Mouse (Mus musculus) kidney, adult 2 months (tissue): ENCODE data around the gene Art3.

Experiments used
- CTCF ChIP-seq: fragments of 200-500 bp; conservative IDR thresholded peaks from 2 replicates; pipeline ENCODE4 v1.5.1; 2011; ENCODE audit warnings: low read depth, mild to moderate bottlenecking, control low read depth, low read length, moderate library complexity, mixed read lengths; ENCODE audit not compliant: insufficient read depth, insufficient read length
- POLR2A ChIP-seq: fragments of 200-500 bp; IDR thresholded peaks from one replicate; pipeline ENCODE4 v1.6.1; 2011; ENCODE audit warnings: low read depth, low read length, control low read depth

DNA sequence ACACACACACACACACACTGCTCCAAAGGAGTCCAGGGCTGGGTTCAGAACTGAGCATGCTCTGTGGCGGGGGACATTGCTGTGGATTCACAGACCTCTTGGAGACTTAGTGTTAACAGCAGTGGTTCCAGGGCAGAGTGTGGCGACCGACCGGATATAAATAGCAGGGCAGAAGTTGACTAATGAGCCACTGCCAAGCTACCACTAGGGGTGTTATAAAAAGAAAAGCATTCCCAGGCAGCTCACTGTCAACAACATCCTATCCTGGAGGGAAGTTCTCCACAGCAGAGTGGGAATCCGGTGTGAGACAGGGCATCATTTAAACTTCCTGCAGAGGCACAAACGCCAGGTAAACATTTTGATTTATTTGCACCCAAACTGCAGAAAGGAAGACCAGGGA, 55.0 kb downstream of the Art3 start:
- TF ChIP-seq CTCF (0 out of 2 replicates have a peak, but pooled peaks have one; percentile 23), POLR2A (no peak)
